Comparison of ENCODE assay signal across 9 mouse cellular contexts in genomic region chr2:128288138-128288551, GRCm38 (mm10).
DNase-seq lines count a peak whose midpoint lies in the region; ATAC-seq and TF ChIP-seq lines count a peak whose summit lies in the region.
"Had no signal": no experiment of that assay in that cellular context is flagged by ENCODE, and none has a peak within 500 bp of the region (broad histone marks: within the 10 kb centered on the region; RNA-seq: fewer than 3 reads in every experiment).

No protein-coding gene starts in this region.

- TF ChIP-seq CTCF in lung, postnatal 0 days (IDR thresholded peaks at IDR 0.05), result no peak
- no peak for TF ChIP-seq CTCF in lung, adult 2 months (IDR thresholded peaks at IDR 0.05; ENCODE audit: insufficient read depth, low read length)

- H3K9me3 ChIP-seq in lung, postnatal 0 days (ENCODE audit: low read length), result no peaks in the 10 kb centered on the region
- no peaks in the 10 kb centered on the region; the same call in 1 of the 2 replicates for H3K9me3 ChIP-seq in forebrain, embryonic 11.5 days (ENCODE audit: control insufficient read depth, low read length)
- H3K9me3 ChIP-seq in hindbrain, embryonic 14.5 days (ENCODE audit: control insufficient read depth, low read length), result no peaks in the 10 kb centered on the region; the same call in 1 of the 2 replicates
- peaks cover 8% of the 10 kb centered on the region; the same call in 1 of the 2 replicates for H3K9me3 ChIP-seq in neural tube, embryonic 15.5 days (replicated peaks)

- no peak overlapping the region for H3K4me2 ChIP-seq in lung, postnatal 0 days (replicated peaks; ENCODE audit: low read depth, low read length)
- H3K4me2 ChIP-seq in forebrain, embryonic 11.5 days (ENCODE audit: low read depth, low read length, severe bottlenecking), result peak overlapping the region; percentile 24; the same call in 1 of the 2 replicates
- H3K4me2 ChIP-seq in hindbrain, embryonic 14.5 days (replicated peaks), result peak overlapping the region; percentile 8; the same call in 1 of the 2 replicates
- no peak overlapping the region for H3K4me2 ChIP-seq in neural tube, embryonic 15.5 days

- TF ChIP-seq POLR2A in lung, adult 2 months (IDR thresholded peaks at IDR 0.05; ENCODE audit: borderline replicate concordance, extremely low read depth, low read depth, low read length), result no peak

- no peak overlapping the region for H3K4me3 ChIP-seq in lung, postnatal 0 days (ENCODE audit: low read depth, low read length)
- H3K4me3 ChIP-seq in lung, adult 2 months (replicated peaks; ENCODE audit: extremely low read depth, low read depth, low read length), result no peak overlapping the region
- H3K4me3 ChIP-seq in forebrain, embryonic 11.5 days (ENCODE audit: low read depth, low read length), result no peak overlapping the region
- H3K4me3 ChIP-seq in hindbrain, embryonic 14.5 days (replicated peaks; ENCODE audit: low read length), result no peak overlapping the region
- no peak overlapping the region for H3K4me3 ChIP-seq in neural tube, embryonic 15.5 days (replicated peaks)

- no peak overlapping the region for H3K27ac ChIP-seq in lung, postnatal 0 days (ENCODE audit: low read length)
- peak overlapping the region; percentile 54; the same call in 1 of the 2 replicates for H3K27ac ChIP-seq in forebrain, embryonic 11.5 days (ENCODE audit: low read depth, low read length)
- H3K27ac ChIP-seq in hindbrain, embryonic 14.5 days, result no peak overlapping the region
- H3K27ac ChIP-seq in neural tube, embryonic 15.5 days (replicated peaks), result no peak overlapping the region

- DNase-seq in lung, postnatal 0 days (ENCODE audit: low spot score), result peak; percentile 80
- DNase-seq in lung, adult 2 months, result no peak
- DNase-seq in forebrain, embryonic 11.5 days (ENCODE audit: low spot score), result peak; percentile 69
- DNase-seq in hindbrain, embryonic 14.5 days (ENCODE audit: low spot score), result no peak
- no peak for DNase-seq in thymus, postnatal 4 days
- DNase-seq in left cerebral cortex, postnatal 10 days (ENCODE audit: extremely low spot score in 1 of 2, low spot score in 2 of 2), result no peak
- DNase-seq: cerebellum, adult 11 months had no signal

- no peak overlapping the region for H3K9ac ChIP-seq in lung, postnatal 0 days (replicated peaks; ENCODE audit: low read depth)
- no peak overlapping the region for H3K9ac ChIP-seq in forebrain, embryonic 11.5 days (ENCODE audit: low read length)
- H3K9ac ChIP-seq in hindbrain, embryonic 14.5 days, result no peak overlapping the region
- no peak overlapping the region for H3K9ac ChIP-seq in neural tube, embryonic 15.5 days (replicated peaks)

- H3K27me3 ChIP-seq in lung, postnatal 0 days (replicated peaks; ENCODE audit: insufficient read depth, low read length), result no peaks in the 10 kb centered on the region
- H3K27me3 ChIP-seq in forebrain, embryonic 11.5 days (ENCODE audit: control insufficient read depth, insufficient read depth, low read length), result no peaks in the 10 kb centered on the region
- H3K27me3 ChIP-seq in hindbrain, embryonic 14.5 days (ENCODE audit: control insufficient read depth, insufficient read depth, low read length), result no peaks in the 10 kb centered on the region
- H3K27me3 ChIP-seq in neural tube, embryonic 15.5 days (replicated peaks), result no peaks in the 10 kb centered on the region

- ATAC-seq in lung, postnatal 0 days, result no peak
- peak; percentile 80 for ATAC-seq in forebrain, embryonic 11.5 days (replicated peaks; ENCODE audit: low FRiP score)
- peak; percentile 54; the same call in 1 of the 2 replicates for ATAC-seq in hindbrain, embryonic 14.5 days (ENCODE audit: low FRiP score)
- peak; percentile 63; the same call in 1 of the 2 replicates for ATAC-seq in neural tube, embryonic 15.5 days (ENCODE audit: low FRiP score)
- ATAC-seq: intestine, postnatal 0 days had no signal

- H3K4me1 ChIP-seq in lung, postnatal 0 days (ENCODE audit: insufficient read depth, low read depth, low read length), result no peaks in the 10 kb centered on the region
- no peaks in the 10 kb centered on the region for H3K4me1 ChIP-seq in lung, adult 2 months (ENCODE audit: control insufficient read depth, insufficient read depth, low read length)
- peaks cover 16% of the 10 kb centered on the region for H3K4me1 ChIP-seq in forebrain, embryonic 11.5 days (replicated peaks; ENCODE audit: control insufficient read depth, insufficient read depth, low read length)
- H3K4me1 ChIP-seq in hindbrain, embryonic 14.5 days (replicated peaks; ENCODE audit: control insufficient read depth, insufficient read depth, low read length), result peaks cover 12% of the 10 kb centered on the region
- peaks cover 19% of the 10 kb centered on the region for H3K4me1 ChIP-seq in neural tube, embryonic 15.5 days

- 42% methylated on average over 12 of the region's 12 CpGs for WGBS in lung, postnatal 0 days
- 62% methylated on average over 12 of the region's 12 CpGs for WGBS in lung, adult 2 months
- WGBS in forebrain, embryonic 11.5 days, result 21% methylated on average over 12 of the region's 12 CpGs
- WGBS in hindbrain, embryonic 14.5 days, result 20% methylated on average over 12 of the region's 12 CpGs
- WGBS in neural tube, embryonic 15.5 days, result 13% methylated on average over 12 of the region's 12 CpGs

- intact Hi-C loops in left cerebral cortex, postnatal 10 days (cut with DNase I), result no loop called here

- no peaks in the 10 kb centered on the region for H3K36me3 ChIP-seq in lung, postnatal 0 days (ENCODE audit: insufficient read depth, low read length)
- no peaks in the 10 kb centered on the region for H3K36me3 ChIP-seq in forebrain, embryonic 11.5 days (ENCODE audit: control insufficient read depth, insufficient read depth, low read length)
- no peaks in the 10 kb centered on the region for H3K36me3 ChIP-seq in hindbrain, embryonic 14.5 days (replicated peaks; ENCODE audit: control insufficient read depth, insufficient read depth)
- H3K36me3 ChIP-seq in neural tube, embryonic 15.5 days, result no peaks in the 10 kb centered on the region

- TF ChIP-seq EP300 in lung, postnatal 0 days (IDR thresholded peaks at IDR 0.05), result no peak

Comparison
In these comparisons a context has a peak if more than half of its experiments do, and no peak if none do; other contexts are left out.
1. DNase-seq: peak in lung, postnatal 0 days (single experiment) and forebrain, embryonic 11.5 days (single experiment); none in lung, adult 2 months (single experiment), hindbrain, embryonic 14.5 days (single experiment), thymus, postnatal 4 days (single experiment) and left cerebral cortex, postnatal 10 days (0 of 2).
2. H3K4me2 ChIP-seq: peak in forebrain, embryonic 11.5 days (single experiment) and hindbrain, embryonic 14.5 days (single experiment); none in lung, postnatal 0 days (single experiment) and neural tube, embryonic 15.5 days (single experiment).